25 mouse cellular contexts compared by ENCODE assay signal in the genomic region with DNA sequence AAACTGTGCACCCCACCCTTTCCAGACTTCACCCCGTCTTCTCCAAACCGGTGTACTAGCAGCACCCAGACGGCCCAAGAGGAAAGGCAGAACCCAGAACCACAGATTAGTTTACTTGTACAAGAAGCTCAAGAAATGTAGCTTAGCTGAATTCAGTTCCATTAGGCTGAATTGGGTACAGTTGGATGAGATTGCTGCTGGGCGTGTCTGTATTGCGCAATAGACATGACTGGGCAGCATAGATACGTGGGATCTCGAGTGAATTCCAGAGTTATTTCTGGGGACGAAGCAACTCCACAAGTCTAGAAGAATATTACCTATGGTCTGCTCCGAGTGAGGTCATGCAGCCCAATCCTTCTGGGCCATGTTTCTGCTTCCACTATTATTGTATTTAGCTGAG. TPM values are rescaled to one million over a fixed set of nuclear protein-coding genes. Genes with fewer than 3 reads are reported as not detected.
"Had no signal": no experiment of that assay in that cellular context is flagged by ENCODE, and none has a peak within 500 bp of the region (broad histone marks: within the 10 kb centered on the region; RNA-seq: fewer than 3 reads in every experiment).

No protein-coding gene starts in this region.

- H3K36me3 ChIP-seq: heart, embryonic 13.5 days; heart, embryonic 15.5 days; hindbrain, embryonic 13.5 days; hindbrain, embryonic 15.5 days; kidney, embryonic 15.5 days; limb, embryonic 10.5 days; limb, embryonic 12.5 days; liver, embryonic 13.5 days had no signal

- H3K27ac ChIP-seq: heart, embryonic 13.5 days; heart, embryonic 15.5 days; hindbrain, embryonic 13.5 days; hindbrain, embryonic 15.5 days; hindbrain, postnatal 0 days; kidney, embryonic 15.5 days; kidney, postnatal 0 days; limb, embryonic 10.5 days; limb, embryonic 12.5 days; liver, embryonic 13.5 days had no signal

- H3K9me3 ChIP-seq: heart, embryonic 13.5 days; heart, embryonic 15.5 days; hindbrain, embryonic 13.5 days; hindbrain, embryonic 15.5 days; kidney, embryonic 15.5 days; limb, embryonic 10.5 days; limb, embryonic 12.5 days; liver, embryonic 13.5 days had no signal

- DNase-seq: gastrocnemius, postnatal 25 days; heart, postnatal 14 days; heart, postnatal 36 days; kidney, adult 11 months; kidney, adult 2 months; kidney, adult 9 months; kidney, postnatal 14 days; kidney, postnatal 36 days; layer of hippocampus, adult 9-11 months; layer of hippocampus, postnatal 36 days; liver; liver, embryonic 13.5 days had no signal

- H3K4me2 ChIP-seq: heart, embryonic 11.5 days; heart, embryonic 13.5 days; heart, embryonic 15.5 days; hindbrain, embryonic 13.5 days; hindbrain, embryonic 15.5 days; kidney, embryonic 15.5 days; limb, embryonic 12.5 days; liver, embryonic 13.5 days had no signal

- H3K4me3 ChIP-seq: heart, embryonic 13.5 days; heart, embryonic 15.5 days; hindbrain, embryonic 13.5 days; hindbrain, embryonic 15.5 days; kidney, embryonic 15.5 days; limb, embryonic 10.5 days; limb, embryonic 12.5 days; liver, embryonic 13.5 days had no signal

- H3K9ac ChIP-seq: heart, embryonic 13.5 days; heart, embryonic 15.5 days; hindbrain, embryonic 13.5 days; hindbrain, embryonic 15.5 days; kidney, embryonic 15.5 days; limb, embryonic 12.5 days; liver, embryonic 13.5 days had no signal

- H3K27me3 ChIP-seq: heart, embryonic 13.5 days; heart, embryonic 15.5 days; hindbrain, embryonic 13.5 days; hindbrain, embryonic 15.5 days; kidney, embryonic 15.5 days; limb, embryonic 12.5 days; liver, embryonic 13.5 days had no signal

- ATAC-seq: hindbrain, postnatal 0 days; intestine, embryonic 16.5 days had no signal

- H3K4me1 ChIP-seq: heart, embryonic 13.5 days; heart, embryonic 15.5 days; kidney, embryonic 15.5 days; liver, embryonic 13.5 days had no signal

RNA-seq across cellular contexts. Expression of a gene that starts 26.8 kb away (rescaled TPM):
- total RNA-seq: granulocyte monocyte progenitor cell, adult 5-6 weeks; hematopoietic stem cell, adult 5-6 weeks had no signal
